Comparison of ENCODE assay signal across 1 mouse cellular context in the genomic region with DNA sequence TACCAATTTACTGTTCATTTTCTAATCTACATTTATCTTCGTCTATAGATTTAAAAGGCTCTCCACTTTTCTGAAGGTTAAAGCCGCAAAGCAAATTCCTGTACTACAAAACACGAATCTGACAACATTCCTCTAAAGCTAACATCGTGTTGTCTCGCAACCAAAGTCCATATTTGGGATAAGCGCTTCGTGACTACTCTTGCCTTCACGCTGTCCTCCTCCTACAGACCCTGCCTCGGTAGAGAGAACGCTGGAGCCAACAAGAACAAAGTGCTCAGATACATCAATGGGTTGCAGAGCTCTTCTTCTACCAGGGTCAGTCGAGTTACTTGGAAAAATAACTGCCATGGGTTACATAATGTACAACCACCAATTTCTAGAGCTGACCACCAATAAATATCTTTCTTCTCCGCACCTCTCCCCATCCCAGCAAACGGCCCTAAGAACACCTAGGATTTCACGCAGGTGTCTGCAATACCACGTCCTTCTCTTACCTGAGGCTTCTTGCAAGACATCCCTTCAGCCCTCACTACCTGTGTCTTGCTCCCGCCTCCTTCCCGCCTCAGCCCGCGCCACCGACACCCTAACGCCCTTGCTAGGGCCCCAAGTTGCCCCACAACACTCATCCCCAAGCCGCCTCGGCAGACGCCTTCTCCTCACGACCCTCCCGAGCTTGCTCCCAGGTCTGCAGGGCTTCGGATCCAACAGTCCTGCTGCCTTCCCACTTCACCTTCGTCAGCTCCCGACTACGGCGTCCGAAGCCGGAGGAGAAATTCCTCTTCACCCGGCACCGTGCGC.
TF ChIP-seq lines count a peak whose summit lies in the region.

No protein-coding gene starts in this region.

TF ChIP-seq in CH12.LX, 34 proteins besides CTCF, POLR2A, EP300 and RAD21 (continued from another document):
- TF ChIP-seq MAFK (IDR thresholded peaks at IDR 0.05; ENCODE audit: insufficient replicate concordance, low read length) = no peak
- TF ChIP-seq MAX (IDR thresholded peaks at IDR 0.05; ENCODE audit: low read length) = no peak
- TF ChIP-seq MYC (IDR thresholded peaks at IDR 0.05; ENCODE audit: low read depth, low read length) = no peak
- no peak for TF ChIP-seq TCF12 (IDR thresholded peaks at IDR 0.05; ENCODE audit: low read depth, low read length)
- TF ChIP-seq TBP (conservative IDR thresholded peaks at IDR 0.05; ENCODE audit: low read depth, low read length) = no peak
- TF ChIP-seq ZMIZ1 (IDR thresholded peaks at IDR 0.05; ENCODE audit: low read depth, low read length) = no peak
- no peak for TF ChIP-seq ZNF384 (IDR thresholded peaks at IDR 0.05; ENCODE audit: low read depth, low read length)
- no peak for TF ChIP-seq KAT2A (IDR thresholded peaks at IDR 0.05; ENCODE audit: insufficient replicate concordance, low read length)
- no peak for TF ChIP-seq MEF2A (IDR thresholded peaks at IDR 0.05; ENCODE audit: borderline replicate concordance, low read depth, low read length)
- no peak for TF ChIP-seq UBTF (IDR thresholded peaks at IDR 0.05; ENCODE audit: low read depth, low read length)
- no peak for TF ChIP-seq GABPA (IDR thresholded peaks at IDR 0.05; ENCODE audit: insufficient replicate concordance, low read depth, low read length)
- no peak for TF ChIP-seq ETS1 (conservative IDR thresholded peaks at IDR 0.05; ENCODE audit: low read depth, low read length)
- no peak for TF ChIP-seq USF1 (IDR thresholded peaks at IDR 0.05; ENCODE audit: low read depth, low read length)
- TF ChIP-seq IRF4 (IDR thresholded peaks at IDR 0.05; ENCODE audit: low read depth, low read length) = no peak
- TF ChIP-seq HCFC1 (IDR thresholded peaks at IDR 0.05; ENCODE audit: low read depth, low read length) = no peak
- TF ChIP-seq JUN (IDR thresholded peaks at IDR 0.05; ENCODE audit: insufficient read depth, low read depth, low read length) = no peak
- no peak for TF ChIP-seq SIN3A (IDR thresholded peaks at IDR 0.05; ENCODE audit: low read length)
